Mouse (Mus musculus): Measurements from ENCODE around the gene Spata45. TPM values are rescaled to one million over a fixed set of nuclear protein-coding genes. Genes with fewer than 3 reads are reported as not detected.

The Spata45 gene
- total and polyA plus RNA-seq, 3 experiments, result 0.76 TPM; not detected in 2

- peaks cover 62 to 98% of the 10 kb centered on the region in 2 experiments for H3K36me3 ChIP-seq (replicated peaks in 1 of 2; ENCODE audit: control insufficient read depth in 1 of 2, insufficient read depth in 1 of 2, low read length in 1 of 2)
- TF ChIP-seq CHD1 (IDR thresholded peaks at IDR 0.05; ENCODE audit: low read depth, low read length) (no peak), SIN3A (IDR thresholded peaks at IDR 0.05; ENCODE audit: low read length) (no peak), TCF12 (IDR thresholded peaks at IDR 0.05; ENCODE audit: low read depth, low read length) (0 out of 2 replicates have a peak, but pooled peaks have one; percentile 2), HCFC1 (IDR thresholded peaks at IDR 0.05; ENCODE audit: low read depth, low read length) (no peak)
Observed at GRCm38 (mm10) chr1:191072329-191072913, 36.0 kb downstream of the Spata45 start.

GRCm38 (mm10) chr1:191073001-191073400 lies 36.6 kb downstream of the Spata45 start:
- peaks cover 63 to 98% of the 10 kb centered on the region in 2 experiments for H3K36me3 ChIP-seq (replicated peaks in 1 of 2; ENCODE audit: control insufficient read depth in 1 of 2, insufficient read depth in 1 of 2, low read length in 1 of 2)
- H3K4me3 ChIP-seq (replicated peaks in 1 of 3; ENCODE audit: low read depth in 2 of 3, low read length in 2 of 3, poor library complexity in 1 of 3), result no peak overlapping the region
- dilution Hi-C loops (cut with MboI; ENCODE audit: extremely low pct_ligation_motif_present, extremely low pct_unique_long_range_greater_than_20kb, low sequenced_read_pairs) (no loop called here), in situ Hi-C loops (cut with MboI; ENCODE audit: low pct_ligation_motif_present, low pct_unique_long_range_greater_than_20kb, low sequenced_read_pairs) (no loop called here)
- peak overlapping the region; percentile 97 for H3K27ac ChIP-seq (ENCODE audit: insufficient read depth, low read depth)
- peak; percentile 47 for DNase-seq (ENCODE audit: extremely low read depth)
- H3K9me3 ChIP-seq (replicated peaks; ENCODE audit: low read length), result peaks cover 2% of the 10 kb centered on the region
- peak overlapping the region; percentile 64 for H3K4me2 ChIP-seq (ENCODE audit: insufficient read depth, low read depth, poor library complexity, severe bottlenecking)
- H3K9ac ChIP-seq (ENCODE audit: insufficient read depth, low read depth), result peak overlapping the region; percentile 44; the same call in 1 of the 2 replicates
- peaks cover 19 to 46% of the 10 kb centered on the region in 2 experiments for H3K4me1 ChIP-seq (ENCODE audit: control insufficient read depth in 1 of 2, insufficient read depth in 2 of 2)
- TF ChIP-seq BHLHE40 (IDR thresholded peaks at IDR 0.05; ENCODE audit: low read depth, low read length), result peak; percentile 73
- TF ChIP-seq KAT2A (IDR thresholded peaks at IDR 0.05; ENCODE audit: insufficient replicate concordance, low read length), result no peak
- peak; percentile 33; the same call in 1 of the 2 replicates for TF ChIP-seq MEF2A (IDR thresholded peaks at IDR 0.05; ENCODE audit: borderline replicate concordance, low read depth, low read length)
- no peak for TF ChIP-seq NRF1 (IDR thresholded peaks at IDR 0.05; ENCODE audit: low read depth, low read length)
- TF ChIP-seq E2F4 (IDR thresholded peaks at IDR 0.05; ENCODE audit: insufficient replicate concordance, low read depth, low read length), result no peak
- no peak for TF ChIP-seq ZC3H11A (IDR thresholded peaks at IDR 0.05; ENCODE audit: low read depth, low read length)
- TF ChIP-seq IRF4 (IDR thresholded peaks at IDR 0.05; ENCODE audit: low read depth, low read length), result peak; percentile 77; the same call in 1 of the 2 replicates
- TF ChIP-seq MAFK (IDR thresholded peaks at IDR 0.05; ENCODE audit: insufficient replicate concordance, low read length), result peak; percentile 93
- no peak for TF ChIP-seq SIN3A (IDR thresholded peaks at IDR 0.05; ENCODE audit: low read length)
- TF ChIP-seq ETS1 (conservative IDR thresholded peaks at IDR 0.05; ENCODE audit: low read depth, low read length), result peak; percentile 65
- peak; percentile 71 for TF ChIP-seq EP300 (IDR thresholded peaks at IDR 0.05; ENCODE audit: low read length)
- TF ChIP-seq ELF1 (IDR thresholded peaks at IDR 0.05; ENCODE audit: low read depth, low read length), result peak; percentile 22; the same call in 1 of the 2 replicates
- H3K79me2 ChIP-seq (replicated peaks; ENCODE audit: control insufficient read depth, extremely low read depth, insufficient read depth, poor library complexity, severe bottlenecking), result peaks cover 10% of the 10 kb centered on the region
- H3K27me3 ChIP-seq (replicated peaks), result no peaks in the 10 kb centered on the region

More at GRCm38 (mm10) chr1:191072329-191072913, 36.0 kb downstream of the Spata45 start:
- Histone ChIP-seq H3K27me3 (replicated peaks) (no peaks in the 10 kb centered on the region), H3K4me1 (ENCODE audit: control insufficient read depth in 1 of 2, insufficient read depth in 2 of 2) (peaks cover 19 to 46% of the 10 kb centered on the region in 2 experiments), H3K9me3 (replicated peaks; ENCODE audit: low read length) (no peaks in the 10 kb centered on the region), H3K4me3 (replicated peaks in 1 of 3; ENCODE audit: low read depth in 2 of 3, low read length in 2 of 3, poor library complexity in 1 of 3) (peak overlapping the region in 1 of 3 experiments; percentile 24), H3K27ac (ENCODE audit: insufficient read depth, low read depth) (peak overlapping the region; percentile 97), H3K79me2 (replicated peaks; ENCODE audit: control insufficient read depth, extremely low read depth, insufficient read depth, poor library complexity, severe bottlenecking) (peaks cover 12% of the 10 kb centered on the region), H3K9ac (ENCODE audit: insufficient read depth, low read depth) (0 out of 2 replicates have a peak overlapping the region, but pooled peaks have one; percentile 44), H3K4me2 (ENCODE audit: insufficient read depth, low read depth, poor library complexity, severe bottlenecking) (peak overlapping the region; percentile 64; the same call in 1 of the 2 replicates)
- no peak for DNase-seq (ENCODE audit: extremely low read depth)
- in situ Hi-C loops (cut with MboI; ENCODE audit: low pct_ligation_motif_present, low pct_unique_long_range_greater_than_20kb, low sequenced_read_pairs) (no loop called here), dilution Hi-C loops (cut with MboI; ENCODE audit: extremely low pct_ligation_motif_present, extremely low pct_unique_long_range_greater_than_20kb, low sequenced_read_pairs) (no loop called here)
